Comparison of ENCODE assay signal across 19 mouse cellular contexts in the genomic region with DNA sequence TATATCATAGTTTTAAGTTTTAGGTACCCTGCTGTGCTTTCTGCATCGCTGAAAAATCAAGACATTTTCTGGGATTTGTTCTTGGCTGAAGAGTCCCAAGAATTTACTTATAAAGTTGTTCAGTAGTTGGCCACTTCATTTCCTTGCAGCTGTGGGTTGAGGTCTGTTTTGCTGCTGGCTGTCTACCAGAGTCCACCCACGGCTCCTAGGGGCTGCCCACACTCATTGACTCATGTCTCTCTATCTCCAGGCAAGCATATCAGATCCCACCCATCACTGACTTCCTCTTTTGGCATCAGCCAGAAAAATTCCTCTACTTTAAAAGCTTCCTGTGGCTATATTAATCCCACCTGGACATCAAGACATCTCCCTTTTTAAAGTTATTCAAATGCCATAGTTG.
DNase-seq lines count a peak whose midpoint lies in the region; ATAC-seq and TF ChIP-seq lines count a peak whose summit lies in the region.
"Had no signal": no experiment of that assay in that cellular context is flagged by ENCODE, and none has a peak within 500 bp of the region (broad histone marks: within the 10 kb centered on the region; RNA-seq: fewer than 3 reads in every experiment).

No protein-coding gene starts in this region.

- no peak overlapping the region for H3K4me3 ChIP-seq in layer of hippocampus, adult 2 months
- H3K4me3 ChIP-seq: forebrain, embryonic 15.5 days; heart, embryonic 12.5 days; liver, embryonic 15.5 days; neural tube, embryonic 12.5 days; stomach, embryonic 15.5 days had no signal

- no peak for TF ChIP-seq CTCF in layer of hippocampus, adult 2 months (conservative IDR thresholded peaks at IDR 0.05)

- no peak overlapping the region for H3K27ac ChIP-seq in layer of hippocampus, adult 2 months
- H3K27ac ChIP-seq: forebrain, embryonic 15.5 days; hindbrain, embryonic 14.5 days; liver, embryonic 15.5 days; neural tube, embryonic 12.5 days; stomach, embryonic 15.5 days had no signal

- DNase-seq in frontal cortex, postnatal 14 days (ENCODE audit: low spot score in 2 of 2): no peak
- DNase-seq in layer of hippocampus, adult 2 months (ENCODE audit: low spot score in 2 of 2): peak; percentile 12 to 15
- no peak for DNase-seq in layer of hippocampus, postnatal 25 days (ENCODE audit: extremely low spot score in 1 of 2, low spot score in 1 of 2)
- peak; percentile 54 for DNase-seq in Muller cell, postnatal 12 days (ENCODE audit: inconsistent ontology term)
- DNase-seq in spleen, adult 18-20 months: no peak
- DNase-seq in layer of hippocampus, postnatal 10 days (ENCODE audit: low spot score in 2 of 2): no peak
- DNase-seq: adrenal gland, postnatal 25 days; kidney, adult 18-20 months; lung, postnatal 4 days; midbrain, embryonic 14.5 days; retina, postnatal 1 day had no signal

- peak; percentile 88 for ATAC-seq in frontal cortex, adult (ENCODE audit: low TSS enrichment)
- peak; percentile 80; the same call in 1 of the 2 replicates for ATAC-seq in megakaryocyte progenitor cell, adult 5-6 weeks (replicated peaks; ENCODE audit: poor library complexity)
- ATAC-seq: forebrain, embryonic 15.5 days had no signal

Comparison
In these comparisons a context has a peak if more than half of its experiments do, and no peak if none do; other contexts are left out.
1. DNase-seq: peak in layer of hippocampus, adult 2 months (2 of 2) and Muller cell, postnatal 12 days (single experiment); none in frontal cortex, postnatal 14 days (0 of 2), layer of hippocampus, postnatal 25 days (0 of 2), spleen, adult 18-20 months (0 of 2) and layer of hippocampus, postnatal 10 days (0 of 2).